Mouse (Mus musculus): Measurements from ENCODE around the gene Chrm5. TPM values are rescaled to one million over a fixed set of nuclear protein-coding genes. Genes with fewer than 3 reads are reported as not detected.

Gene Chrm5
- polyA plus RNA-seq, 1 experiment from 2014 or later, result not detected

- no peaks in the 10 kb centered on the region for H3K36me3 ChIP-seq (ENCODE audit: control insufficient read depth, insufficient read depth, low read length)
- H3K9ac ChIP-seq (ENCODE audit: low read depth, low read length), result no peak overlapping the region
- 83% methylated on average over 11 of the region's 11 CpGs for WGBS
- H3K4me3 ChIP-seq (ENCODE audit: low read length), result no peak overlapping the region
- H3K4me1 ChIP-seq (ENCODE audit: control insufficient read depth, insufficient read depth, low read length), result peaks cover 9% of the 10 kb centered on the region; the same call in 1 of the 2 replicates
- no peaks in the 10 kb centered on the region for H3K27me3 ChIP-seq (replicated peaks; ENCODE audit: control insufficient read depth, insufficient read depth, low read length)
- no peak overlapping the region for H3K4me2 ChIP-seq (ENCODE audit: low read depth, low read length)
- H3K27ac ChIP-seq (ENCODE audit: low read length), result no peak overlapping the region
- H3K9me3 ChIP-seq (ENCODE audit: control insufficient read depth, low read length), result no peaks in the 10 kb centered on the region
- ATAC-seq, result no peak
Observed at GRCm38 (mm10) chr2:112490483-112491196, 10.1 kb upstream of the Chrm5 start.

- Histone ChIP-seq H3K27ac (ENCODE audit: low read length) (no peak overlapping the region), H3K9ac (ENCODE audit: low read depth, low read length) (no peak overlapping the region), H3K27me3 (replicated peaks; ENCODE audit: control insufficient read depth, insufficient read depth, low read length) (no peaks in the 10 kb centered on the region), H3K9me3 (ENCODE audit: control insufficient read depth, low read length) (no peaks in the 10 kb centered on the region), H3K4me1 (ENCODE audit: control insufficient read depth, insufficient read depth, low read length) (no peaks in the 10 kb centered on the region; the same call in 1 of the 2 replicates), H3K36me3 (ENCODE audit: control insufficient read depth, insufficient read depth, low read length) (no peaks in the 10 kb centered on the region), H3K4me2 (ENCODE audit: low read depth, low read length) (no peak overlapping the region), H3K4me3 (ENCODE audit: low read length) (no peak overlapping the region)
- peak; percentile 54; the same call in 1 of the 2 replicates for ATAC-seq
- 57% methylated on average over 2 of the region's 2 CpGs for WGBS
Observed at GRCm38 (mm10) chr2:112484886-112485285, 4.3 kb upstream of the Chrm5 start.

GRCm38 (mm10) chr2:112483334-112483651 is 2.7 kb upstream of the Chrm5 start:
- Histone ChIP-seq H3K4me1 (ENCODE audit: control insufficient read depth, insufficient read depth, low read length) (no peaks in the 10 kb centered on the region; the same call in 1 of the 2 replicates), H3K9ac (ENCODE audit: low read depth, low read length) (no peak overlapping the region), H3K9me3 (ENCODE audit: control insufficient read depth, low read length) (no peaks in the 10 kb centered on the region), H3K4me3 (ENCODE audit: low read length) (no peak overlapping the region), H3K4me2 (ENCODE audit: low read depth, low read length) (no peak overlapping the region), H3K27me3 (replicated peaks; ENCODE audit: control insufficient read depth, insufficient read depth, low read length) (no peaks in the 10 kb centered on the region), H3K27ac (ENCODE audit: low read length) (no peak overlapping the region), H3K36me3 (ENCODE audit: control insufficient read depth, insufficient read depth, low read length) (no peaks in the 10 kb centered on the region)
- 76% methylated on average over 2 of the region's 2 CpGs for WGBS
- no peak for ATAC-seq

- no peak overlapping the region for H3K4me3 ChIP-seq (ENCODE audit: low read length)
- no peaks in the 10 kb centered on the region for H3K27me3 ChIP-seq (replicated peaks; ENCODE audit: control insufficient read depth, insufficient read depth, low read length)
- no peak overlapping the region for H3K9ac ChIP-seq (ENCODE audit: low read depth, low read length)
- no peaks in the 10 kb centered on the region for H3K9me3 ChIP-seq (ENCODE audit: control insufficient read depth, low read length)
- H3K27ac ChIP-seq (ENCODE audit: low read length), result no peak overlapping the region; the same call in 1 of the 2 replicates
- ATAC-seq, result peak; percentile 57; the same call in 1 of the 2 replicates
- H3K36me3 ChIP-seq (ENCODE audit: control insufficient read depth, insufficient read depth, low read length), result no peaks in the 10 kb centered on the region
- H3K4me2 ChIP-seq (ENCODE audit: low read depth, low read length), result no peak overlapping the region
- WGBS, result 65% methylated on average over 5 of the region's 5 CpGs
- no peaks in the 10 kb centered on the region; the same call in 1 of the 2 replicates for H3K4me1 ChIP-seq (ENCODE audit: control insufficient read depth, insufficient read depth, low read length)
Observed at GRCm38 (mm10) chr2:112482533-112483333, 2.2 kb upstream of the Chrm5 start.

GRCm38 (mm10) chr2:112481564-112481963 is 995 bp upstream of the Chrm5 start:
- no peak overlapping the region for H3K27ac ChIP-seq (ENCODE audit: low read length)
- no peak overlapping the region for H3K4me2 ChIP-seq (ENCODE audit: low read depth, low read length)
- no peak overlapping the region for H3K4me3 ChIP-seq (ENCODE audit: low read length)
- H3K36me3 ChIP-seq (ENCODE audit: control insufficient read depth, insufficient read depth, low read length), result no peaks in the 10 kb centered on the region
- no peak overlapping the region for H3K9ac ChIP-seq (ENCODE audit: low read depth, low read length)
- peak; percentile 41; the same call in 1 of the 2 replicates for ATAC-seq
- WGBS, result 3% methylated on average over 2 of the region's 2 CpGs
- H3K9me3 ChIP-seq (ENCODE audit: control insufficient read depth, low read length), result no peaks in the 10 kb centered on the region
- H3K4me1 ChIP-seq (ENCODE audit: control insufficient read depth, insufficient read depth, low read length), result no peaks in the 10 kb centered on the region; the same call in 1 of the 2 replicates
- H3K27me3 ChIP-seq (replicated peaks; ENCODE audit: control insufficient read depth, insufficient read depth, low read length), result no peaks in the 10 kb centered on the region

GRCm38 (mm10) chr2:112476554-112476953 is 4.0 kb downstream of the Chrm5 start:
- H3K4me1 ChIP-seq (ENCODE audit: control insufficient read depth, insufficient read depth, low read length), result no peaks in the 10 kb centered on the region
- no peak overlapping the region for H3K4me2 ChIP-seq (ENCODE audit: low read depth, low read length)
- H3K27ac ChIP-seq (ENCODE audit: low read length), result no peak overlapping the region
- no peaks in the 10 kb centered on the region for H3K36me3 ChIP-seq (ENCODE audit: control insufficient read depth, insufficient read depth, low read length)
- no peaks in the 10 kb centered on the region for H3K9me3 ChIP-seq (ENCODE audit: control insufficient read depth, low read length)
- H3K4me3 ChIP-seq (ENCODE audit: low read length), result no peak overlapping the region
- peak; percentile 77; the same call in 1 of the 2 replicates for ATAC-seq
- WGBS, result 59% methylated on average over 6 of the region's 6 CpGs
- no peak overlapping the region for H3K9ac ChIP-seq (ENCODE audit: low read depth, low read length)
- no peaks in the 10 kb centered on the region for H3K27me3 ChIP-seq (replicated peaks; ENCODE audit: control insufficient read depth, insufficient read depth, low read length)

- Histone ChIP-seq H3K27me3 (replicated peaks; ENCODE audit: control insufficient read depth, insufficient read depth, low read length) (no peaks in the 10 kb centered on the region), H3K27ac (ENCODE audit: low read length) (no peak overlapping the region), H3K4me2 (ENCODE audit: low read depth, low read length) (no peak overlapping the region), H3K4me1 (ENCODE audit: control insufficient read depth, insufficient read depth, low read length) (no peaks in the 10 kb centered on the region), H3K9me3 (ENCODE audit: control insufficient read depth, low read length) (no peaks in the 10 kb centered on the region), H3K9ac (ENCODE audit: low read depth, low read length) (no peak overlapping the region), H3K4me3 (ENCODE audit: low read length) (no peak overlapping the region), H3K36me3 (ENCODE audit: control insufficient read depth, insufficient read depth, low read length) (no peaks in the 10 kb centered on the region)
- 83% methylated on average over 5 of the region's 5 CpGs for WGBS
- no peak for ATAC-seq
Observed at GRCm38 (mm10) chr2:112474997-112475724, 5.4 kb downstream of the Chrm5 start.

- no peak overlapping the region for H3K9ac ChIP-seq (ENCODE audit: low read depth, low read length)
- H3K4me3 ChIP-seq (ENCODE audit: low read length), result no peak overlapping the region
- no peak overlapping the region for H3K4me2 ChIP-seq (ENCODE audit: low read depth, low read length)
- no peak overlapping the region for H3K27ac ChIP-seq (ENCODE audit: low read length)
- 88% methylated on average over 2 of the region's 2 CpGs for WGBS
- no peak for ATAC-seq
- H3K9me3 ChIP-seq (ENCODE audit: control insufficient read depth, low read length), result no peaks in the 10 kb centered on the region
- H3K36me3 ChIP-seq (ENCODE audit: control insufficient read depth, insufficient read depth, low read length), result no peaks in the 10 kb centered on the region
- H3K4me1 ChIP-seq (ENCODE audit: control insufficient read depth, insufficient read depth, low read length), result no peaks in the 10 kb centered on the region
- no peaks in the 10 kb centered on the region for H3K27me3 ChIP-seq (replicated peaks; ENCODE audit: control insufficient read depth, insufficient read depth, low read length)
Observed at GRCm38 (mm10) chr2:112472076-112472475, 8.5 kb downstream of the Chrm5 start.

GRCm38 (mm10) chr2:112470961-112471381 is 9.6 kb downstream of the Chrm5 start:
- Histone ChIP-seq H3K4me3 (ENCODE audit: low read length) (no peak overlapping the region), H3K4me2 (ENCODE audit: low read depth, low read length) (no peak overlapping the region), H3K27ac (ENCODE audit: low read length) (no peak overlapping the region), H3K4me1 (ENCODE audit: control insufficient read depth, insufficient read depth, low read length) (no peaks in the 10 kb centered on the region), H3K9me3 (ENCODE audit: control insufficient read depth, low read length) (no peaks in the 10 kb centered on the region), H3K9ac (ENCODE audit: low read depth, low read length) (no peak overlapping the region), H3K36me3 (ENCODE audit: control insufficient read depth, insufficient read depth, low read length) (peaks cover 3% of the 10 kb centered on the region; the same call in 1 of the 2 replicates), H3K27me3 (replicated peaks; ENCODE audit: control insufficient read depth, insufficient read depth, low read length) (no peaks in the 10 kb centered on the region)
- no peak for ATAC-seq
- WGBS, result 73% methylated on average over 5 of the region's 5 CpGs
